Mouse (Mus musculus) testis, adult 2 months (tissue): ENCODE measurements around the gene Man1c1. TPM values are rescaled to one million over a fixed set of nuclear protein-coding genes. Genes with fewer than 3 reads are reported as not detected.
A peak's percentile ranks its signal among the peaks of the same experiment; 100 is the strongest.

ENCODE experiments used
- H3K27ac ChIP-seq: fragments of 200-500 bp; 2 replicates; pipeline ENCODE4 v1.5.1; 2012; ENCODE audit warnings: low read depth, low read length; ENCODE audit not compliant: control insufficient read depth, insufficient read depth
- H3K27me3 ChIP-seq: fragments of 200-500 bp; 2 replicates; pipeline ENCODE4 v1.6.1; 2012; ENCODE audit warnings: mild to moderate bottlenecking, low read length, moderate library complexity; ENCODE audit not compliant: control insufficient read depth, insufficient read depth
- H3K36me3 ChIP-seq: fragments of 200-500 bp; 2 replicates; pipeline ENCODE4 v1.6.1; 2012; ENCODE audit warnings: mild to moderate bottlenecking, low read length; ENCODE audit not compliant: control insufficient read depth, insufficient read depth
- H3K4me1 ChIP-seq: fragments of 200-500 bp; 2 replicates; pipeline ENCODE4 v1.6.1; 2012; ENCODE audit warnings: low read length; ENCODE audit not compliant: control insufficient read depth, insufficient read depth
- H3K4me3 ChIP-seq: fragments of 200-500 bp; 2 replicates; pipeline ENCODE4 v1.5.1; 2012; ENCODE audit warnings: low read depth, mild to moderate bottlenecking, low read length, moderate library complexity, mixed read lengths; ENCODE audit not compliant: control insufficient read depth
- CTCF ChIP-seq: fragments of 200-500 bp; IDR thresholded peaks from 2 replicates; pipeline ENCODE4 v1.5.1; 2012; ENCODE audit warnings: low read depth, mild to moderate bottlenecking, inconsistent platforms, low read length, moderate library complexity; ENCODE audit not compliant: control insufficient read depth, insufficient read depth, insufficient replicate concordance
- POLR2A ChIP-seq: fragments of 200-500 bp; IDR thresholded peaks from 2 replicates; pipeline ENCODE4 v1.6.1; 2012; ENCODE audit warnings: low read depth, mild to moderate bottlenecking, inconsistent platforms, low read length, moderate library complexity; ENCODE audit not compliant: control insufficient read depth
- polyA plus RNA-seq: library from polyadenylated mRNA; depleted of rRNA; stranded (reverse); fragments of >200 nt; gene quantifications from 2 replicates; pipeline ENCODE4 v1.2.3, GENCODE M21; 2012; rRNA removed

Man1c1 gene
- polyA plus RNA-seq, 1 experiment, result 0.95 TPM

DNA sequence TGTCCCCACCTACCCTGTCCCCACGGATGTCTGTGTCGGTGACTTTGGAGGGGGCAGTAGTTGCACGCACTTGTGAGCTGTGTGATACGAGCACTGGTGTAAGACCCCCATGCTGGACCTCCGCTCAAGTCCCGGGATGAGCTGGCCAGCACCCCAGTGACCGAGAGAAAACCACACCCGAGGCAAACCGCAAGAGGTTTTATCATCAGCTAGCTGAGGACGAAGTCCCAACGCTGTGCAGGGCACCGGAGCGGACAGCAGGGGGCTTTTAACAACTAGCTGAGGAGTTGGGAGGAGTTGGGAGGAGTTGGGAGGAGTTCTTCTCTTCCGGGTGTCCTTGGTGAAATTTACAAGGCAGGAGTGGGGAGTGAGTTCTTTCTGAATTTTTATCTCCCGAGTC lies 191.3 kb downstream of the Man1c1 start:
- no peaks in the 10 kb centered on the region for H3K27me3 ChIP-seq
- no peak overlapping the region for H3K4me3 ChIP-seq
- H3K27ac ChIP-seq, result peak overlapping the region; percentile 88
- no peaks in the 10 kb centered on the region for H3K36me3 ChIP-seq
- TF ChIP-seq CTCF (peak; percentile 26; the same call in 1 of the 2 replicates), POLR2A (peak; percentile 30; the same call in 1 of the 2 replicates)
- H3K4me1 ChIP-seq, result peaks cover 13% of the 10 kb centered on the region

DNA sequence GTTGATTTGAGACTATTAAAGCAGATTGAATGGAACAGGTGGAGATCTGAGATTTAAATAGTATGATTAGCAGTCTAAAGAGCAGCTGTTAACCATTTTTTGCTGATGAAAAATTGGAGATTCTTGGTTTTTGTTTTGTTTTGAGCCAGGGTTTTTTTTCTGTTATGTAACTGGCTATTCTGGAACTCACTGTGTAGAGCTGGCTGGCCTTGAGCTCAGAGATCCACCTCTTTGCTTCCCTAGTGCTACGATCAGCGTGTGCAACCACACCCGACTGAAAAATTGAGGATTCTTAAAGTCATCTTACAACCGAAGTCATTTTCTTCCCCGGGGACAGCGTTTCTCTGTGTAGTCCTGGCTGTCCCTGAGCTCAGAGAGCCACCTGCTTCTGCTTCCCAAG lies 192.4 kb downstream of the Man1c1 start:
- H3K27ac ChIP-seq, result peak overlapping the region; percentile 77
- TF ChIP-seq POLR2A (no peak), CTCF (no peak)

More for the DNA sequence above, 192.4 kb downstream of the Man1c1 start:
- no peak overlapping the region for H3K4me3 ChIP-seq
- H3K36me3 ChIP-seq, result no peaks in the 10 kb centered on the region
- H3K27me3 ChIP-seq, result no peaks in the 10 kb centered on the region
- peaks cover 10% of the 10 kb centered on the region for H3K4me1 ChIP-seq

Other genes with a start within 250 kb of the Man1c1 start
- gene Stmn1, start 236.0 kb downstream of the Man1c1 start, polyA plus RNA-seq, result 109 and 126 TPM in 2 replicates
- 65.0 and 67.1 TPM in 2 replicates for gene Paqr7, start 207.6 kb downstream of the Man1c1 start, polyA plus RNA-seq
- 3.7 and 3.8 TPM in 2 replicates for gene Aunip, start 193.3 kb downstream of the Man1c1 start, polyA plus RNA-seq
- gene Mtfr1l, start 168.9 kb downstream of the Man1c1 start, polyA plus RNA-seq, result 286 and 306 TPM in 2 replicates
- 1.4 and 1.6 TPM in 2 replicates for gene Selenon, start 152.1 kb downstream of the Man1c1 start, polyA plus RNA-seq
- 1.7 and 1.9 TPM in 2 replicates for gene Ldlrap1, start 63.7 kb upstream of the Man1c1 start, polyA plus RNA-seq
- gene Maco1, start 149.1 kb upstream of the Man1c1 start, polyA plus RNA-seq, result 14.6 and 15.7 TPM in 2 replicates
- 0.97 and 1.6 TPM in 2 replicates for gene Rhd, start 160.2 kb upstream of the Man1c1 start, polyA plus RNA-seq
- 19.5 and 23.0 TPM in 2 replicates for gene Tmem50a, start 210.7 kb upstream of the Man1c1 start, polyA plus RNA-seq
- 145 and 148 TPM in 2 replicates for gene Rsrp1, start 219.3 kb upstream of the Man1c1 start, polyA plus RNA-seq
- 22.0 and 24.3 TPM in 2 replicates for gene Syf2, start 226.6 kb upstream of the Man1c1 start, polyA plus RNA-seq